10 mouse cellular contexts compared by ENCODE assay signal in the genomic region with DNA sequence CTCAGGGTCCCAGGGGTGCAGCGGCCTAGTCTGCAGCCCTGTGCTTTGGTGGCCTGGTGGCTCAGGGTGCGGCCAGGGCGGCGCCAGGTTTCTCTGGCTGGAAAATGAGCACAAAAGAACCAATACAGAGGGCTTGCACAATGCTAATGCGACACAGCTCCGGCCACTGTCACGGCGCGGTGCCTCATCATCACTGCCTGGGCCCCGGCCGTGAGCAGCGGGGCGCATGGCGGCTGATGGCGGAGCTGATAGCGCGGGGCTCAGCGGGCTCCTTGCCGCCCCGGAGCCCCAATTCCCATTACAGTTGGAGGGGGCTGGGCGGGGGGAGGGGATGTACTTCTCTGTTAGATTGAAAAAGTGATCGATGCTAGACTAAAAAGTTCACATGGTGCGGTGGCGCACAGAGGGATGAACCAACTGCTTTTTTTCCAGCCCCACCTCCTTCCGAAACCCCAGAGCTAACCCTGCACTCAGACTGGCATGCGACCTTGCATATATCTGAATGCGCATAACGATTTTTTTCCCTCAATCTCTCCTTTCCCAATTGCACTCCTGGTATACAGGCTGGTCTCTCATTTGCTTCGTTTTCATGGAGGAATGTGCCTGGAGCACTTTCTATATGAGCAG. TPM values are rescaled to one million over a fixed set of nuclear protein-coding genes. Genes with fewer than 3 reads are reported as not detected.
DNase-seq lines count a peak whose midpoint lies in the region; ATAC-seq and TF ChIP-seq lines count a peak whose summit lies in the region.
"Had no signal": no experiment of that assay in that cellular context is flagged by ENCODE, and none has a peak within 500 bp of the region (broad histone marks: within the 10 kb centered on the region; RNA-seq: fewer than 3 reads in every experiment).

No protein-coding gene starts in this region.

- H3K4me3 ChIP-seq in layer of hippocampus, adult 2 months, result peak overlapping the region; percentile 18; the same call in 1 of the 2 replicates
- peak overlapping the region; percentile 26 for H3K4me3 ChIP-seq in forebrain, embryonic 15.5 days
- 0 out of 2 replicates have a peak overlapping the region, but pooled peaks have one; percentile 2 for H3K4me3 ChIP-seq in liver, embryonic 12.5 days
- peak overlapping the region; percentile 17; the same call in 1 of the 2 replicates for H3K4me3 ChIP-seq in stomach, embryonic 14.5 days (ENCODE audit: low read depth, low read length)

- 0 out of 2 replicates have a peak overlapping the region, but pooled peaks have one; percentile 26 for H3K9ac ChIP-seq in forebrain, embryonic 15.5 days (replicated peaks)
- H3K9ac ChIP-seq in liver, embryonic 12.5 days, result no peak overlapping the region
- H3K9ac ChIP-seq in stomach, embryonic 14.5 days (replicated peaks; ENCODE audit: low read depth, low read length), result no peak overlapping the region

- no peak overlapping the region for H3K27ac ChIP-seq in layer of hippocampus, adult 2 months
- no peak overlapping the region for H3K27ac ChIP-seq in forebrain, embryonic 15.5 days (replicated peaks)
- no peak overlapping the region for H3K27ac ChIP-seq in liver, embryonic 12.5 days
- no peak overlapping the region for H3K27ac ChIP-seq in stomach, embryonic 14.5 days (ENCODE audit: low read length)

- H3K9me3 ChIP-seq in forebrain, embryonic 15.5 days, result no peaks in the 10 kb centered on the region
- no peaks in the 10 kb centered on the region for H3K9me3 ChIP-seq in liver, embryonic 12.5 days (replicated peaks)
- H3K9me3 ChIP-seq in stomach, embryonic 14.5 days (ENCODE audit: control insufficient read depth, low read depth, low read length), result no peaks in the 10 kb centered on the region

- peaks cover 9% of the 10 kb centered on the region for H3K4me1 ChIP-seq in forebrain, embryonic 15.5 days
- H3K4me1 ChIP-seq in liver, embryonic 12.5 days, result no peaks in the 10 kb centered on the region
- H3K4me1 ChIP-seq in stomach, embryonic 14.5 days (ENCODE audit: control insufficient read depth, insufficient read depth, low read length), result no peaks in the 10 kb centered on the region

- H3K27me3 ChIP-seq in forebrain, embryonic 15.5 days, result no peaks in the 10 kb centered on the region
- peaks cover 22% of the 10 kb centered on the region for H3K27me3 ChIP-seq in liver, embryonic 12.5 days (replicated peaks)
- H3K27me3 ChIP-seq in stomach, embryonic 14.5 days (ENCODE audit: control insufficient read depth, insufficient read depth, low read length), result no peaks in the 10 kb centered on the region

- H3K4me2 ChIP-seq in forebrain, embryonic 15.5 days (replicated peaks), result peak overlapping the region; percentile 47
- peak overlapping the region; percentile 41; the same call in 1 of the 2 replicates for H3K4me2 ChIP-seq in liver, embryonic 12.5 days
- peak overlapping the region; percentile 42 for H3K4me2 ChIP-seq in stomach, embryonic 14.5 days (replicated peaks; ENCODE audit: low read depth, low read length)

- H3K36me3 ChIP-seq in forebrain, embryonic 15.5 days, result no peaks in the 10 kb centered on the region
- H3K36me3 ChIP-seq in liver, embryonic 12.5 days, result no peaks in the 10 kb centered on the region
- H3K36me3 ChIP-seq in stomach, embryonic 14.5 days (ENCODE audit: control insufficient read depth, insufficient read depth, low read length), result no peaks in the 10 kb centered on the region

- no peak for TF ChIP-seq CTCF in layer of hippocampus, adult 2 months (conservative IDR thresholded peaks at IDR 0.05)

- no peak for ATAC-seq in forebrain, embryonic 15.5 days (replicated peaks)
- ATAC-seq in liver, embryonic 12.5 days, result peak; percentile 53
- ATAC-seq in stomach, embryonic 14.5 days (ENCODE audit: insufficient number of reproducible peaks, insufficient read depth, low FRiP score, low read depth), result no peak

- DNase-seq in layer of hippocampus, adult 2 months (ENCODE audit: low spot score in 2 of 2), result no peak
- no peak for DNase-seq in layer of hippocampus, postnatal 25 days (ENCODE audit: extremely low spot score in 1 of 2, low spot score in 1 of 2)
- DNase-seq in layer of hippocampus, postnatal 14 days (ENCODE audit: low spot score in 2 of 2), result no peak
- DNase-seq in thymus, adult 18-20 months, result no peak
- DNase-seq in right cerebral cortex, postnatal 36 days (ENCODE audit: low spot score in 2 of 2), result no peak
- DNase-seq: cerebellum, adult 9-10 months; kidney, adult 8-10 months had no signal

- WGBS in forebrain, embryonic 15.5 days, result 7% methylated on average over 29 of the region's 29 CpGs
- 16% methylated on average over 29 of the region's 29 CpGs for WGBS in liver, embryonic 12.5 days (ENCODE audit: insufficient replicate concordance)
- WGBS in stomach, embryonic 14.5 days, result 11% methylated on average over 29 of the region's 29 CpGs

RNA-seq across cellular contexts. Expression of a gene that starts 54.7 kb away (rescaled TPM):
- not detected for total RNA-seq in layer of hippocampus, adult 2 months (2021)
- not detected for total RNA-seq in layer of hippocampus, postnatal 25 days (2021)
- polyA plus RNA-seq in forebrain, embryonic 15.5 days (2015; fragmentation: Nextera tagmentation; extraction: Ambion mirVana), result not detected in 2 replicates
- polyA plus RNA-seq in liver, embryonic 12.5 days (2016; fragmentation: Nextera tagmentation; extraction: Ambion mirVana), result not detected in 2 replicates
- not detected in 2 replicates for polyA plus RNA-seq in stomach, embryonic 14.5 days (2014; fragmentation: Nextera tagmentation; extraction: Ambion mirVana)
- total RNA-seq in layer of hippocampus, postnatal 14 days (2021), result not detected

RNA-seq across cellular contexts. Expression of a gene that starts 55.3 kb away (rescaled TPM):
- 10 to 100 TPM; 54.8 to 60.6 TPM for total RNA-seq in layer of hippocampus, adult 2 months (2021)
- total RNA-seq in layer of hippocampus, postnatal 25 days (2021), result 10 to 100 TPM; 47.9 to 59.4 TPM
- polyA plus RNA-seq in forebrain, embryonic 15.5 days (2015; fragmentation: Nextera tagmentation; extraction: Ambion mirVana), result 46.4 and 54.8 TPM in 2 replicates
- 38.4 and 38.8 TPM in 2 replicates for polyA plus RNA-seq in liver, embryonic 12.5 days (2016; fragmentation: Nextera tagmentation; extraction: Ambion mirVana)
- polyA plus RNA-seq in stomach, embryonic 14.5 days (2014; fragmentation: Nextera tagmentation; extraction: Ambion mirVana), result 54.1 and 54.8 TPM in 2 replicates
- total RNA-seq in layer of hippocampus, postnatal 14 days (2021), result 10 to 100 TPM; 51.5 TPM
